Mouse (Mus musculus) neural tube, embryonic 15.5 days (tissue): ENCODE measurements around the gene Olfr6. TPM values are rescaled to one million over a fixed set of nuclear protein-coding genes. Genes with fewer than 3 reads are reported as not detected.
"Not testable (repeated sequence)": the region's sequence is repeated elsewhere in the genome, so short reads cannot be mapped to it uniquely, and the experiment has no call there.

ENCODE experiments used
- ATAC-seq: fragments of 200-750 bp; cut with Nextera tagmentation; 2 replicates; pipeline ENCODE4 v1.8.0; 2017; ENCODE audit warnings: mild to moderate bottlenecking, moderate TSS enrichment, moderate library complexity; ENCODE audit not compliant: low FRiP score
- H3K27ac ChIP-seq: fragments of 300-500 bp; sonication (generic); replicated peaks from 2 replicates; pipeline ENCODE4 v1.5.1; 2015; ENCODE audit warnings: mild to moderate bottlenecking, inconsistent platforms
- H3K27me3 ChIP-seq: fragments of 300-500 bp; sonication (generic); replicated peaks from 2 replicates; pipeline ENCODE4 v1.6.1; 2015; ENCODE audit warnings: inconsistent platforms
- H3K36me3 ChIP-seq: fragments of 300-500 bp; sonication (generic); 2 replicates; pipeline ENCODE4 v1.6.1; 2015; ENCODE audit warnings: inconsistent platforms
- H3K4me1 ChIP-seq: fragments of 300-500 bp; sonication (generic); 2 replicates; pipeline ENCODE4 v1.6.1; 2015; ENCODE audit warnings: inconsistent platforms
- H3K4me2 ChIP-seq: fragments of 300-500 bp; sonication (generic); 2 replicates; pipeline ENCODE4 v1.6.1; 2015; ENCODE audit warnings: inconsistent platforms, mild to moderate bottlenecking, moderate library complexity
- H3K4me3 ChIP-seq: fragments of 300-500 bp; sonication (generic); replicated peaks from 2 replicates; pipeline ENCODE4 v1.5.1; 2015; ENCODE audit warnings: mild to moderate bottlenecking, inconsistent platforms
- H3K9ac ChIP-seq: fragments of 300-500 bp; sonication (generic); replicated peaks from 2 replicates; pipeline ENCODE4 v1.6.1; 2015; ENCODE audit warnings: mild to moderate bottlenecking, inconsistent platforms
- H3K9me3 ChIP-seq: fragments of 300-500 bp; sonication (generic); replicated peaks from 2 replicates; pipeline ENCODE4 v1.6.1; 2016; ENCODE audit warnings: inconsistent platforms
- WGBS: fragments of 180-500 bp; shearing (Covaris S2); methylation state at CpG from one replicate; pipeline ENCODE4 v1.1.7; 2015; ENCODE audit warnings: mixed read lengths; 5-methylcytosine and 5-hydroxymethylcytosine counted together
- polyA plus RNA-seq: library from polyadenylated mRNA; unstranded; fragments of >200 nt; fragmentation: Nextera tagmentation; extraction: Ambion mirVana; gene quantifications from 2 replicates; pipeline ENCODE4 v1.2.1, GENCODE M21; 2015

Gene Olfr6
- polyA plus RNA-seq: not detected in 2 replicates

DNA sequence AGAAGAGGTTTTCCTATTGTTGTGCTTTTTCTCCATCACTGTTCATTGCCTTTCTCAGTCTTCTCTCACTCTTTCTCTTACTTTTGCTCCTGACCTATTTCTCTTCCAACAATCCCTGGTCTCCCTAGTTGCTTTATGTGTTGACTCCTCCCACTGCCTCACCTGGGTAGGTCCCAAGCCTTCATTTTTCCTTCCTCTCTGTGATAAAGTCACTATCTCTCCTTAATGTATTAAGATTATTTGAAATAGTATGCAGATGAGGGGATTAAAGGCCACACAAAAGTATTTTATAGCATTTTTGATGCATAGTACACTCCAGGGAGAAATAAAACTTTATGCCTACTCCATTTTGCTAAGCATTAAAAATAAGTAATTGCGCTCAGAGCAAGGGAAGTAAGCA is at the start of gene Olfr6:
Gene Olfr6, minus strand, starts transcription at position 101 of the 400 bp plus-strand sequence.
- Histone ChIP-seq H3K9ac (no peak within 1 kb of the TSS), H3K27me3 (no peaks in the 10 kb centered on the region), H3K4me3 (no peak within 1 kb of the TSS), H3K9me3 (no peaks in the 10 kb centered on the region), H3K27ac (no peak within 1 kb of the TSS), H3K4me2 (no peak within 1 kb of the TSS), H3K36me3 (no peaks in the 10 kb centered on the region), H3K4me1 (no peaks in the 10 kb centered on the region)
- no peak for ATAC-seq
- 75% methylated on average over 1 of the region's 1 CpGs for WGBS

DNA sequence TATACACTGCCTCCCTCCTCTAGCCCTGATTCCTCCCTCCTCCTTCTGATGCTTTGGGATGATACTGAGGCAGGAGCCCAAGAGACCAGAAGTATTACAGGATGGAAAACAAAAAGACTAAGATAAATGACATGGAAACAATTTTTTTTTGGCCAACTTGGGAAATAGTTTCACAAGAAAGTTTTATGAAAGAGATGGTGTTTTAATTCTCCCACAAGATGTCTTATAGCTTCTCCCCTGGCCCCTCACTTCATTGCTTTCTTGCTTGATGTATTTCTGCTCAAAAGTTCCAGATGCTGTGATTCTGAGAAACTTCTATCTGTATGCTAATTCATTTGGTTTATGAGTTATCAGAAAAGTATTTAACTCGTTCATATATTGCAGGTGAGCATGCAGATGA is 42.2 kb upstream of the Olfr6 start, which contains the start of gene Olfr2:
Gene Olfr2, minus strand, starts transcription at position 101 of the 400 bp plus-strand sequence.
- Histone ChIP-seq H3K4me1 (no peaks in the 10 kb centered on the region), H3K27ac (no peak within 1 kb of the TSS), H3K36me3 (no peaks in the 10 kb centered on the region), H3K9me3 (no peaks in the 10 kb centered on the region), H3K4me2 (no peak within 1 kb of the TSS), H3K27me3 (no peaks in the 10 kb centered on the region), H3K9ac (no peak within 1 kb of the TSS), H3K4me3 (no peak within 1 kb of the TSS)
- WGBS: 60% methylated on average over 1 of the region's 1 CpGs
- no peak for ATAC-seq

DNA sequence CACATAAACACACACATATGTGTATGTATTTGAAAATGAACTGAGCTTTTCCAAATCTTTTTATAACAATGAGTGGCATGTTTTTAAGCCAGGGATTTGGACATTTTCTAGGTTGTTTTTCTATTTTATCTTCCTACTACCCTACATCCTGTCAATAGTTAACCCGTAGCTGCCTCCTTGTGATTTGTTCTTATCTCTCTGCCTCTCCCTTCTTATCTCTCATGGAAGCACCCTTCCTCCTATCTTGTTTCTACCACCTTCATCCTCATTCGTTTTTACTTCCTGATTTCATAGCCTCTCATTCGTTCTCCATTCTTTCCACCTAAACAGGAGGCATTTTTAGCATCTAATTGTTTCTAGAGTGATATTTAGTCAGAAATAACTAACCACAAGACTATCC is 40.4 kb upstream of the Olfr6 start:
- Histone ChIP-seq H3K27ac (no peak overlapping the region), H3K9ac (no peak overlapping the region), H3K4me3 (no peak overlapping the region), H3K27me3 (no peaks in the 10 kb centered on the region), H3K9me3 (no peaks in the 10 kb centered on the region), H3K4me2 (no peak overlapping the region), H3K4me1 (no peaks in the 10 kb centered on the region), H3K36me3 (no peaks in the 10 kb centered on the region)
- no peak for ATAC-seq
- 76% methylated on average over 3 of the region's 3 CpGs for WGBS

DNA sequence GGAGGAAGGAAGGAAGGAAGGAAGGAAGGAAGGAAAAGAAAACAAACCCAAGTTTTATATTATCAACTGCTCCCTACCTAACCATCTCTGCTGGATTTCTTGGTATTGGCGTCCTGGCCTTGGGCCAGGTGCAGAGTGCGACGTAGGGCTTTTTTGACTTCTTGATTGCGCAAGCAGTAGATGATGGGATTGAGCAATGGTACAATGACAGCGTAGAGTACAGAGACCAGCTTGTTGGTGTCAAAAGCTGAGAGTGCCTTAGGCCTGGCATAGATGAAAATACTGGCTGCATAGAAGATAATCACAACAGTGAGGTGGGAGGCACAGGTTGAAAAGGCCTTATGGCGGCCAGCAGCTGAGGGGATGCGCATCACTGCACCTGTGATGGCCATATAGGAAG is 37.1 kb upstream of the Olfr6 start:
- Histone ChIP-seq H3K9ac (no peak overlapping the region), H3K4me1 (no peaks in the 10 kb centered on the region), H3K4me2 (no peak overlapping the region), H3K27ac (no peak overlapping the region), H3K4me3 (no peak overlapping the region), H3K9me3 (no peaks in the 10 kb centered on the region), H3K36me3 (no peaks in the 10 kb centered on the region), H3K27me3 (no peaks in the 10 kb centered on the region)
- ATAC-seq: no peak
- 92% methylated on average over 7 of the region's 7 CpGs for WGBS

DNA sequence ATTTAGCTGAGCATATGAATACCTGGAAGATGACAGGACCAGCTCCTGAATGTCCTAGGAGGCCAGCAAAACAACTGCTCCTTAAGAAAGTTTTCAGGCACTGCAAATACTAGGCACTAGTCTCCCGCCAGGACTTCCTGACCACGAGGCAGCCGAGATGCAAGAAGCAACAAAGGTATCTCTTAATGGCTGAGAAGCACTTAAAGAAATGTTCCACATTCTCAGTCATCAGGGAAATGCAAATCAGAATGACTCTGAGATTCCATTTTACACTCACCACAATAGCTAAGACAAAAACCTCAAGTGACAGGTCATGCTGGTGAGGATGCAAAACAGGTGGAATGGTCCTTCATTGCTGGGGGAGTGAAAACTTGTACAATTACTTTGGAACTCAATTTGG is 21.5 kb upstream of the Olfr6 start:
- 94% methylated on average over 3 of the region's 3 CpGs for WGBS
- Histone ChIP-seq H3K36me3 (no peaks in the 10 kb centered on the region), H3K27ac (no peak overlapping the region), H3K9ac (no peak overlapping the region), H3K27me3 (no peaks in the 10 kb centered on the region), H3K9me3 (no peaks in the 10 kb centered on the region; the same call in 1 of the 2 replicates), H3K4me1 (no peaks in the 10 kb centered on the region), H3K4me2 (no peak overlapping the region), H3K4me3 (no peak overlapping the region)
- no peak for ATAC-seq

DNA sequence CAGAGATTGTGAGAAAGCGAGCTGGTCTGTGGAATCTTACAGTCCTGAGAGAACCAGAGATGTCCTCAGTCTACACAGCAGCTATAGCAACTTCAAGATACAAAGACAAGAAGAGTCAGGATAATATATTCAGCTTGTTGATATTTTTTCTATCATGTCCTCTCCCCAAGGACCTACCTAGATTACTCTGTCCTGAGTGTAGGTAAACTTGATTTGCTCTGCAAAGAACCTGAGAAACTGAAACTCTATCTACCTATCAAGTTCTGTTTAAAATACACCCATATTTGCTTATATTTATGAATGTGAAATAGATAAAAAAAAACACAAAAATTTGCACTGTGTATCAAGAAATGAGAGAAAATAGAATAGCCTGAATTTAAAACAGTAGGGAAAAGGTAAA is 11.6 kb upstream of the Olfr6 start, which contains the start of gene Olfr711:
Gene Olfr711, minus strand, starts transcription at position 101 of the 400 bp plus-strand sequence.
- WGBS: 88% methylated on average over 1 of the region's 1 CpGs
- H3K27ac ChIP-seq: no peak within 1 kb of the TSS
- no peak for ATAC-seq

DNA sequence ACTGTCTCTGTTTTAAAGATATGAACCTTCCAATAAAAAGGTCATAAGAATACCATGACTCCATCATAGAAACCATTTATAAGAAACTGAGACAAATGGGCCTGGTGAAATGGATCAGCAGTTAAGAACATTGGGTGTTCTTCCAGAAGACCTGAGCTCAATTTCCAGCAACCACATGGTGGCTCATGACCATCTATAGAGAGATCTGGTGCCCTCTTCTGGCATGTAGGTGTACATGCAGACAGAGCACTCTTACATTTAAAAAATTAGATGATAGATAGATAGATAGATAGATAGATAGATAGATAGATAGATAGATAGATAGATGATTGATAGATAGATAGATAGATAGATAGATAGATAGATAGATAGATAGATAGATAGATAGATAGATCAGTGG is 3.8 kb upstream of the Olfr6 start:
- H3K4me2 ChIP-seq, H3K4me1 ChIP-seq, H3K4me3 ChIP-seq, H3K9ac ChIP-seq, H3K27me3 ChIP-seq, H3K9me3 ChIP-seq, H3K36me3 ChIP-seq, ATAC-seq, H3K27ac ChIP-seq: not testable (repeated sequence)

More for the DNA sequence above, 11.6 kb upstream of the Olfr6 start, which contains the start of gene Olfr711:
- no peak within 1 kb of the TSS for H3K9ac ChIP-seq
- no peaks in the 10 kb centered on the region for H3K9me3 ChIP-seq
- H3K27me3 ChIP-seq: no peaks in the 10 kb centered on the region
- no peaks in the 10 kb centered on the region for H3K4me1 ChIP-seq
- no peak within 1 kb of the TSS for H3K4me3 ChIP-seq
- H3K4me2 ChIP-seq: no peak within 1 kb of the TSS
- no peaks in the 10 kb centered on the region for H3K36me3 ChIP-seq

DNA sequence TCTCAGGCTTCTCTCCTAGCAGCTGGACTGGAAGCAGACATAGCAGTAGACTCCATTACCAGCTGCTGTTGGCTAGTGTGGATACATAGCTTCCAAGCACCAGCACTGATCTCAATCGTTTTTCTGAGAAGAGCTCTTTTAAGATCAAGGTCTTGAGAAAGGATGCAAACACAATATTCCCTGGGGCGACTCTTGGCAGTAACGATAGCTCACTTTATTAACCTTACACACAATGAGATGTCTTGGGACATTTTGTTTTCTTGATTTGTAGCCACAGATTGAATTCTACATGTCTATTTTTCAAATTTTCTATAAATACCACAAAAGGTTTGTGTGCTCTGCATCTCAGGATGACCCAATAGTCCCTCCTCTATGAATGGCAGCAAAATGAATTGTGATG is 15.5 kb downstream of the Olfr6 start, which contains the start of gene Olfr710:
Gene Olfr710, minus strand, starts transcription at position 101 of the 400 bp plus-strand sequence.
- Histone ChIP-seq H3K9ac (no peak within 1 kb of the TSS), H3K27ac (no peak within 1 kb of the TSS), H3K9me3 (no peaks in the 10 kb centered on the region), H3K4me3 (no peak within 1 kb of the TSS), H3K4me1 (no peaks in the 10 kb centered on the region), H3K27me3 (no peaks in the 10 kb centered on the region), H3K4me2 (no peak within 1 kb of the TSS), H3K36me3 (no peaks in the 10 kb centered on the region)
- ATAC-seq: no peak
- WGBS: 74% methylated on average over 3 of the region's 3 CpGs

DNA sequence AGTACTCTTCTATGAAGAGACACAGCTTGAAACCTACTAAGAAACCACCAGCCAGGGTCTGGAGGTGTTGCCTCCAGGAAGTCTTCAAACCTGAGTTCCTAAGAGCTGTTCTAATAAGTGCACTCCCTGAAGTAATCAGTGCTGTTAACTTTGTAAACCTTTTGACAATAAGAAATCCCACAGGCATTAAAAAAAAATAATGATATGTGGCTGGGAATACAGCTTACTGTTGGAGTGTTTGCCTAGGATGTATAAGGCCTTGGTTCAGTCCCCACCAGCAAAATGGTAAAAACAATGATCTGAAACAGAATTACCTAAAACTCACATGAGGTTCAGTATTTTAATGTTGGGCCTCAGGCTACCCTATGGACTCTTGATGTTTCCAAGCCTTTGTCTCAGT is 31.6 kb downstream of the Olfr6 start, which contains the start of gene Olfr709-ps1:
Gene Olfr709-ps1, minus strand, starts transcription at position 101 of the 400 bp plus-strand sequence.
- Histone ChIP-seq H3K4me2 (no peak within 1 kb of the TSS), H3K4me1 (no peaks in the 10 kb centered on the region), H3K27ac (no peak within 1 kb of the TSS), H3K9ac (no peak within 1 kb of the TSS), H3K9me3 (no peaks in the 10 kb centered on the region), H3K36me3 (no peaks in the 10 kb centered on the region), H3K27me3 (no peaks in the 10 kb centered on the region), H3K4me3 (no peak within 1 kb of the TSS)
- ATAC-seq: no peak

DNA sequence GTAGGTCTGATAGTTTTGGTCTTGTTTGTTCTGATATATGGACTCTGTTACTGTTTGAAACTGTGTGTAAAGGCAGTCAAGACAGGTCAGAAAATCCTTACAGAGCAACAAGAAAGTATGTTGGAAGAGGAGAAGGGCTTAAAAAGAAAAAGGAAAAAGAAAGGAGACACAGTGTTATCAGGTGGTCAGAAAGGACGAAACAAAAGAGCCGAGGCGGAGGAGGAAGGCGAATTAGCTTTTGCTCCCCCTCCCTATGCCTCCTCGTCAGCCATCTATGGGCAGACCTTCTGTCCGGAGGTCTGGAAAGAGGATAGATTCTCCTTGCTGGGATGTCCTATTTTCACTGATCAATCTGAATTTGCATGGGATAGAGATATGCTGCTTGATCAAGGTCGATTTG is 42.8 kb downstream of the Olfr6 start:
- H3K27ac ChIP-seq, H3K4me2 ChIP-seq, H3K4me1 ChIP-seq, H3K4me3 ChIP-seq, H3K27me3 ChIP-seq, H3K36me3 ChIP-seq, H3K9me3 ChIP-seq, H3K9ac ChIP-seq, ATAC-seq: not testable (repeated sequence)
- WGBS: 92% methylated on average over 7 of the region's 7 CpGs

DNA sequence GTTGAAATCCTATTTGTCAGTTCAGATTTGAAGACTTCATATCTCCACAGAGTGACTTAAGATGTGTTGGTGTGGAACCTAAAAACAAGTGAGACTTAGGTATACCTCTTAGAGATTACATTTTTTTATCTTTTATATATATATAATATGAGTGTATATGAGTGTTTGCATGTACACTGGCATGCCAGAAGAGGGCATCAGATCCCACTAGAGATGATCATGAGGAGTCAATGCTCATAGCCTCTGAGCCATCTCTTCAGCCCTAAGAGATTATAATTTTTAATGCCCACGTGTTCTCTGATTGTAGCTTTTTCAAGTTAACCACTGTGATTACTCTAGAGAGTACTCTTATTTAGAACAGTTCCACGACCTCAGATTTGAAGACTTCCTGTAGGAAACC is 56.1 kb downstream of the Olfr6 start, which contains the start of gene Olfr1532-ps1:
Gene Olfr1532-ps1, plus strand, starts transcription at position 326 of the 400 bp plus-strand sequence.
- H3K27ac ChIP-seq: no peak within 1 kb of the TSS
- no peaks in the 10 kb centered on the region for H3K27me3 ChIP-seq
- no peaks in the 10 kb centered on the region for H3K9me3 ChIP-seq
- no peaks in the 10 kb centered on the region for H3K4me1 ChIP-seq
- H3K36me3 ChIP-seq: no peaks in the 10 kb centered on the region
- no peak within 1 kb of the TSS for H3K4me2 ChIP-seq
- no peak for ATAC-seq
- H3K9ac ChIP-seq: no peak within 1 kb of the TSS
- 78% methylated on average over 2 of the region's 2 CpGs for WGBS
- no peak within 1 kb of the TSS for H3K4me3 ChIP-seq
